Mouse (Mus musculus): ENCODE results near the gene Adam19. TPM values are rescaled to one million over a fixed set of nuclear protein-coding genes. Genes with fewer than 3 reads are reported as not detected.
"Not testable (repeated sequence)": the region's sequence is repeated elsewhere in the genome, so short reads cannot be mapped to it uniquely, and the experiment has no call there.

Adam19 gene
- polyA plus RNA-seq, 1 experiment from 2014 or later, result 9.4 TPM

DNA sequence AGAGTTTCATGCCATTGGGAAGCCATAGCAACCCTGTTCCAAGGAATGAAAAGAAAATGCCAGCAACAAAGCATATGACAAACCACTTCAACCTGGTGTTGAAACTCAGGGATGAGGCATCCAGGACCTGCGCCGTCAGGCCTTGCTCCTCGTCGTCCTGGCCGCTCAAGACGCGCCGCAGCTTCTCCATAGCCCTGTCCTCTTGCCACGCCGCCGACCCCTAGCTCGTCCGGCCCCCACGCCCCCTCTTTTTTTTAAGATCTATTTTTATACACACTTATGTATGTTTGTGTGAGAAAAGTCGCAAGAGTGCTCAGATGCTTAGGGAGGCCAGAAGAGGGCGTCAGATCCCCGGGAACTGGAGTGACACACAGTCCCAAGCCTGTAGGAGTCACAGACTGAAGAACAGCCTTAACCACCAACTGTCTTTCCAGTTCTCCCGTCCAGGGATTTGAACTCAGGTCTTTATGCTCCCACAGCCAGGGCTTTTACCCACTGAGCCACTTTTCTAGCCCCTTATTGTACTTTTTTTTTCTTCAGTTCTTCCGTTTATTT lies 3.6 kb upstream of the Adam19 start, which contains the start of gene Gm12166:
Gm12166 (minus strand) TSS at position 217 of the 555 bp plus-strand sequence.
- not testable (repeated sequence) for H3K4me3 ChIP-seq (ENCODE audit: low read length); ATAC-seq
- 19% methylated on average over 19 of the region's 19 CpGs for WGBS

DNA sequence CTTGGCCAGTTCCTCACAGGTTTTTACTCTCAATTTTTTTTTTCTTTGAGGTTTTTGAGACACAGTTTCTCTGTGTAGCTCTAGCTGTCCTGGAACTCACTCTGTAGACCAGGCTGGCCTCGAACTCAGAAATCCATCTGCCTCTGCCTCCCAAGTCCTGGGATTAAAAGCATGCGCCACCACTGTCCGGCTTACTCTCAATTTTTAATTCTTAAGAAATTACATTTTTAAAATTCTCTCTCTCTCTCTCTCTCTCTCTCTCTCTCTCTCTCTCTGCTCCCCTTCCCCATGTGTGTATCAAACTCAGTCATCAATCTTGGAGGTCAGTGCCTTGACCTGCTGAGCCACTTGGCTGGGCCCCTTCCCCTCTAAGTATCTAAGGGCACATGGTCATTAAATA lies 2.3 kb upstream of the Adam19 start:
- H3K27ac ChIP-seq (ENCODE audit: low read depth, low read length); H3K9me3 ChIP-seq (ENCODE audit: control insufficient read depth, low read length); H3K36me3 ChIP-seq (ENCODE audit: control insufficient read depth, insufficient read depth, low read length); H3K9ac ChIP-seq (ENCODE audit: low read depth, low read length); H3K4me3 ChIP-seq (ENCODE audit: low read length); H3K27me3 ChIP-seq (replicated peaks; ENCODE audit: control insufficient read depth, insufficient read depth, low read length); ATAC-seq; H3K4me2 ChIP-seq (ENCODE audit: low read length); H3K4me1 ChIP-seq (ENCODE audit: control insufficient read depth, insufficient read depth, low read depth, low read length): not testable (repeated sequence)
- 99% methylated on average over 3 of the region's 3 CpGs for whole genome bisulfite sequencing

More for the DNA sequence above, 3.6 kb upstream of the Adam19 start, which contains the start of gene Gm12166:
- H3K4me1 ChIP-seq (ENCODE audit: control insufficient read depth, insufficient read depth, low read depth, low read length); H3K27ac ChIP-seq (ENCODE audit: low read depth, low read length); H3K9ac ChIP-seq (ENCODE audit: low read depth, low read length); H3K27me3 ChIP-seq (replicated peaks; ENCODE audit: control insufficient read depth, insufficient read depth, low read length); H3K9me3 ChIP-seq (ENCODE audit: control insufficient read depth, low read length); H3K36me3 ChIP-seq (ENCODE audit: control insufficient read depth, insufficient read depth, low read length): not testable (repeated sequence)
- peak within 1 kb of the TSS; percentile 28; the same call in 1 of the 2 replicates for H3K4me2 ChIP-seq (ENCODE audit: low read length)

DNA sequence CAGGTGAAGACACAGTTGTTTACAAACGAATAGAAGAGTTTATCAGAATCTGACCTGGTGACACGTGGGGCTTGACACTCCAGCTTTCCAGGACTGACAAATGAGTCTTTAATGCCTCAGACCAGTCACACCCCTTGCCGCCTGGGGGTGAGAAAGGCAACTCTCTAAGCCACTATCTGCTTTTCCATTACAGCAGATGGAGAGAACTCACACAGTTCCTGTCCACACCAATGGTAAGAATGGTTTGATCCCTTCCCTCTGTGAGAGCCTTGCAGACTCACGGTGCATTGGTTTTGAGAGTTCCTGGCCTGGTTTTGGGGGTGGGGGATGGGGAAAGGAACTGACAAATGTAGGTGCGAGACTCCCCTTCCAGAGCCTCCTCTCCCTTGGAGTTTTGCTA lies 1.5 kb upstream of the Adam19 start:
- Histone ChIP-seq H3K27me3 (replicated peaks; ENCODE audit: control insufficient read depth, insufficient read depth, low read length) (no peaks in the 10 kb centered on the region), H3K36me3 (ENCODE audit: control insufficient read depth, insufficient read depth, low read length) (no peaks in the 10 kb centered on the region), H3K4me2 (ENCODE audit: low read length) (no peak overlapping the region), H3K9ac (ENCODE audit: low read depth, low read length) (no peak overlapping the region), H3K27ac (ENCODE audit: low read depth, low read length) (no peak overlapping the region), H3K4me3 (ENCODE audit: low read length) (no peak overlapping the region), H3K9me3 (ENCODE audit: control insufficient read depth, low read length) (no peaks in the 10 kb centered on the region), H3K4me1 (ENCODE audit: control insufficient read depth, insufficient read depth, low read depth, low read length) (peaks cover 7% of the 10 kb centered on the region)
- 58% methylated on average over 5 of the region's 5 CpGs for WGBS
- ATAC-seq, result no peak

DNA sequence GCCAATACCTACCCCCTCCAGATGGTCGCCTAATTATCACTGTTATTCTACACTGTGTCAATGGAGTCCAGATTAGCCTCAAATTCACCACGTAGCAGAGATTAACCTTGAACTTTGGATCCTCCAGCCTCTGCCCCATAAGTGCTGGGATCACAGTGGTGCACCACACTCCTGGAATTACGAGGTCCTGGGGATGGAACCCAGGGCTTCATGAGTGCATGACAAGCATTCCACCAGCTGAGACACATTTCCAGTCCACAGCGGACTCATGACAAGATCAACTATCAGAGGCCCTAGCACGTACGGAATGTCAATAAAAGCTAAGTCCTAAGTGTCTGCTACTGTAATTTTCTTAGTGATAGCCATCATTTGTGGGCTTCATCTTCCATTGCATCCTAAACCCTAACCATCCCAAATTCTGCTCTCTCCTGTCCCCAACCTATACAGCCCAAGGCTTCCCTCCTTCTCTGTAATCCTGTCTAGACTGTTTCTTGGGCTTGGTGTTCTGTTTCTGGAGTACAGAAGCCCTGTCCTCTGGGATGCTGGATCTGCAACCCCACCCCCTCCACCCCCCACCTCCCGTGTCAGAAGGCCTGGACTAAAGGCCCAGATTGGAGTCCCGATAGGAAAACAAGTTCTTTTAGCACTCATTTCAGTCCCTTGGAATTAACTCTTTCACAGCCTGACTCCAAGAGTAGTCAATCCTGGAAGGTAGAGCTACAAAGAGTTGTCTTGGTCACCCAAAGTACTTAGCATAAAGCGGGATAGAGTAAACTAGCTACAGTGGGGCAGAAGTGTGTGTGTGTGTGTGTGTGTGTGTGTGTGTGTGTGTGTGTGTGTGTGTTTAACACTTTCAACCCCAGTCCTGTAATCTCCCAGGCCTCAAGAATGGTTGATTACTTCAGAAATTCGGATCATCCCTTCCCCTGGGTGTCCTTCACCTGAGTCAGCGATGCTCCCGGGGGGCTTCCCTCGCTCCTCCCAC lies 589 bp upstream of the Adam19 start:
- H3K9ac ChIP-seq (ENCODE audit: low read depth, low read length), result peak overlapping the region; percentile 91
- WGBS, result 27% methylated on average over 13 of the region's 13 CpGs

DNA sequence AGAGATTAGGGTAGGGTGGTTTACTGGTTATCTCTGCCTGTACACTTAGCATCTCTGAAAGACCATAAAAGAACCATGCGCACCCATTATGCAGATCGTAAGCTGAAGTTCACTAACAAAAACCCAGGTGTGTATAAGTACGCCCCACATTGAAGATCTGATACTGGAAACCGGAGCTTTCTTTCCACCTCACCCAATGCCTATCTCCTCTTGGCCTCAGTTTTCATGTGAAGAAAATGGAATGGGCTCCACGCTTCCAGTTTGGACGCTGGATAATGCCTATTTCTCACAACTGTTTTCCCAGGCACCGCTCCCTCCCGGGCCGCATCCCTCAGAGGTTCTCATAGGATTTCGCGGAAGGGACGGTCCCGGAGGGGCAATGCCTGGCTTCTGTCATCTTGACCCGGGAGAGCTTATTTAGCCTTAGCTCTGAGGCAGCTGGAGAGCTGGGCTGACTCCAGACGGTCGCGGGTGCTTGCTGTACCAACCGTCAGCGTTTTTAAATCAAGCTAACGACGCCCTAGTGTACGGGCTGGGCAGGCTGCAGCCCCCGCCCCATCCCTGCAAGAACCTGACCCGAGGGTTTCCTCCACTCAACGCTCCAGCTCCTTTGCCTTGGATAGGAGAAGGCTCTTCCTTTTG lies 1.1 kb downstream of the Adam19 start:
- 2% methylated on average over 25 of the region's 25 CpGs for whole genome bisulfite sequencing
- H3K9ac ChIP-seq (ENCODE audit: low read depth, low read length), result peak overlapping the region; percentile 91

More for the DNA sequence above, 589 bp upstream of the Adam19 start:
- Histone ChIP-seq H3K4me2 (ENCODE audit: low read length) (peak overlapping the region; percentile 84), H3K9me3 (ENCODE audit: control insufficient read depth, low read length) (no peaks in the 10 kb centered on the region), H3K27ac (ENCODE audit: low read depth, low read length) (peak overlapping the region; percentile 88), H3K36me3 (ENCODE audit: control insufficient read depth, insufficient read depth, low read length) (no peaks in the 10 kb centered on the region), H3K4me3 (ENCODE audit: low read length) (peak overlapping the region; percentile 74), H3K4me1 (ENCODE audit: control insufficient read depth, insufficient read depth, low read depth, low read length) (peaks cover 7% of the 10 kb centered on the region), H3K27me3 (replicated peaks; ENCODE audit: control insufficient read depth, insufficient read depth, low read length) (no peaks in the 10 kb centered on the region)
- ATAC-seq, result peak; percentile 47

DNA sequence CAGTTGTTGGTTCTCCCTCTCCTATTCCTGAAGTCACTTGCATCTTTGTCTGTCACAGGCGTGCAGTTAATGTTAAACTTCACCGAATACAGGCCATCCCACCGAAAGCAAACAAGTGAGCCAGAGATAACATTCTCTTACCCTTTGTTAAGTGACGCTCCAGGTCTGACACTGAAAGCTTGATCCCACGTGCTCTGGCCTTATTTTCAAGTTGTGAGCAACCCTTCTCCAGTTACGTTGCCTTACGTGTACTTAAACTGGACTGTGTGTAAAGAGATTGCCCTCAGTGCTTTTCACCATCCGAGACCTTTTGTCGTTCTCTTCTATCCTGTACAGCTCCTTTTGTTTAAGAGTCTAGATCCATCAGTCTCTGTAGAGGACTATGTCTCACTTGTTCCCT lies 2.2 kb downstream of the Adam19 start:
- H3K27me3 ChIP-seq (replicated peaks; ENCODE audit: control insufficient read depth, insufficient read depth, low read length), result no peaks in the 10 kb centered on the region
- H3K9me3 ChIP-seq (ENCODE audit: control insufficient read depth, low read length), result no peaks in the 10 kb centered on the region
- peak overlapping the region; percentile 38 for H3K9ac ChIP-seq (ENCODE audit: low read depth, low read length)
- peak overlapping the region; percentile 14 for H3K4me3 ChIP-seq (ENCODE audit: low read length)
- peak overlapping the region; percentile 84 for H3K4me2 ChIP-seq (ENCODE audit: low read length)
- 55% methylated on average over 9 of the region's 9 CpGs for WGBS
- no peak for ATAC-seq
- H3K36me3 ChIP-seq (ENCODE audit: control insufficient read depth, insufficient read depth, low read length), result no peaks in the 10 kb centered on the region
- peaks cover 7% of the 10 kb centered on the region for H3K4me1 ChIP-seq (ENCODE audit: control insufficient read depth, insufficient read depth, low read depth, low read length)
- H3K27ac ChIP-seq (ENCODE audit: low read depth, low read length), result no peak overlapping the region

More for the DNA sequence above, 1.1 kb downstream of the Adam19 start:
- Histone ChIP-seq H3K4me3 (ENCODE audit: low read length) (peak overlapping the region; percentile 74), H3K36me3 (ENCODE audit: control insufficient read depth, insufficient read depth, low read length) (no peaks in the 10 kb centered on the region), H3K9me3 (ENCODE audit: control insufficient read depth, low read length) (no peaks in the 10 kb centered on the region), H3K4me2 (ENCODE audit: low read length) (peak overlapping the region; percentile 84), H3K27ac (ENCODE audit: low read depth, low read length) (peak overlapping the region; percentile 88), H3K4me1 (ENCODE audit: control insufficient read depth, insufficient read depth, low read depth, low read length) (peaks cover 7% of the 10 kb centered on the region), H3K27me3 (replicated peaks; ENCODE audit: control insufficient read depth, insufficient read depth, low read length) (no peaks in the 10 kb centered on the region)
- ATAC-seq, result no peak

DNA sequence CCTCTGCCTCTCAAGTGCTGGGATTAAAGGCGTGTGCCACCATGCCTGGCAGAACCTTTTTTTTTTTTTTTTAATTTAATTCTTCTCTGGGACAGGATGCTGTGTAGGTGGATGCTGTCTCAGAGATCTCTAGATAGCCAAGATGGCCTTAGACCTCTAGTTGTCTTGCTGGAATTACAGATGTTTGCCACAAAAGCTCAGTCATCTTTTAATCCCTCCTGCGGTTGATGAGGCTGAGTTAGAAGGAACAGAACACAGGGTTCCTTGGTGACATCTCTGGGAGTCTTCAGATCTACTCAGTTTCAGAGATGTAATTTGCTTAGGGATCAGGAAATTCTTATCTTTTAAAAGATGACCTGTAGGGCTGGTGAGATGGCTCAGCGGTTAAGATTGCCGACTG lies 3.1 kb downstream of the Adam19 start:
- no peak overlapping the region for H3K27ac ChIP-seq (ENCODE audit: low read depth, low read length)
- H3K36me3 ChIP-seq (ENCODE audit: control insufficient read depth, insufficient read depth, low read length), result no peaks in the 10 kb centered on the region
- no peak overlapping the region for H3K4me2 ChIP-seq (ENCODE audit: low read length)
- WGBS, result 97% methylated on average over 4 of the region's 4 CpGs
- H3K9ac ChIP-seq (ENCODE audit: low read depth, low read length), result no peak overlapping the region
- H3K4me3 ChIP-seq (ENCODE audit: low read length), result no peak overlapping the region
- no peak for ATAC-seq
- H3K27me3 ChIP-seq (replicated peaks; ENCODE audit: control insufficient read depth, insufficient read depth, low read length), result no peaks in the 10 kb centered on the region
- H3K4me1 ChIP-seq (ENCODE audit: control insufficient read depth, insufficient read depth, low read depth, low read length), result peaks cover 10% of the 10 kb centered on the region
- H3K9me3 ChIP-seq (ENCODE audit: control insufficient read depth, low read length), result no peaks in the 10 kb centered on the region

DNA sequence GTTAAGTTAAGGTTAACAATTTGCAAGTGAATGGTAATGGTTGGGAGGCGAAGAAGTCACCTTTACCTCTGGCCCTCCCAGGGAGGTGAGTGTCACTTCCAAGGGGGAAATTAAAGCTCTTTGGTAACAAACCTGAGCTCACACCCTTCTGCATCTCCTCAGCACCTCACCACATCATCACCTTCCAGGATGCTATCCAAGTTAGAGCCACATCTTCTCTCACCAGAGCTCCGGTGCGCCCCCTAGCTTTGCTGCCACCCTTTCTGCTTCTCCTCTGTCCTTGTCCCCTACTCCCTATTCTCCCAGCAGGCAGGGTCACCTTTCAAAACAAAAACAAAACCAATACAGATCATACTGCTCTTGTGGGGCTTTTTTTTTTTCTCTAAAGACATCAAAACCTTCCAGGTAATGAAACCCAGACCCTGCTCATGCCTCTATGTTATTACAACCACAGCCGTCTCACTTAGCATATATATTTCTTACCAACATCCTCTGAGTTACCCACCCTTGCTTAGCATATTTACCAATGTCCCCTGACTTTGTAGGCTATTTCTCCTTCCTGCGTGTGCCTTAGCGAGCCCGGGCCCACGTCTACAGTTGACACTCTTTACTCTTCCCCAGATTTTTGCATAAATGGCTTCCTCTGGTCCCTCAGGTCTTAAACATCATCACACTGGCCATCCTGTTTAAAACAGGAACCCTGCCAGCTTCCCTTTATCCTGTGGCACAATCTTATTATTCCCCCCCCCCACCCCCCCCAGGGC lies 4.3 kb downstream of the Adam19 start:
- Histone ChIP-seq H3K36me3 (ENCODE audit: control insufficient read depth, insufficient read depth, low read length) (0 out of 2 replicates have a peak, but pooled peaks cover 3% of the 10 kb centered on the region), H3K4me1 (ENCODE audit: control insufficient read depth, insufficient read depth, low read depth, low read length) (peaks cover 13% of the 10 kb centered on the region), H3K9ac (ENCODE audit: low read depth, low read length) (no peak overlapping the region), H3K4me3 (ENCODE audit: low read length) (no peak overlapping the region), H3K27me3 (replicated peaks; ENCODE audit: control insufficient read depth, insufficient read depth, low read length) (no peaks in the 10 kb centered on the region), H3K4me2 (ENCODE audit: low read length) (no peak overlapping the region), H3K9me3 (ENCODE audit: control insufficient read depth, low read length) (no peaks in the 10 kb centered on the region), H3K27ac (ENCODE audit: low read depth, low read length) (no peak overlapping the region)
- WGBS, result 70% methylated on average over 8 of the region's 8 CpGs
- no peak for ATAC-seq

All from hindbrain, embryonic 16.5 days (tissue).